Mouse (Mus musculus) neural tube, embryonic 11.5 days (tissue): ENCODE data around the gene Gm16503. TPM values are rescaled to one million over a fixed set of nuclear protein-coding genes. Genes with fewer than 3 reads are reported as not detected.
"Not testable (repeated sequence)": the region's sequence is repeated elsewhere in the genome, so short reads cannot be mapped to it uniquely, and the experiment has no call there.

Source experiments
- ATAC-seq: fragments of 200-750 bp; cut with Nextera tagmentation; 2 replicates; pipeline ENCODE4 v1.8.0; 2017; ENCODE audit warnings: moderate number of reproducible peaks, mild to moderate bottlenecking, moderate TSS enrichment, moderate library complexity; ENCODE audit not compliant: insufficient read depth, low FRiP score, low TSS enrichment
- DNase-seq: peaks from one replicate; pipeline ENCODE4 v3.0.0-alpha.2; 2015; ENCODE audit warnings: low spot score
- H3K27ac ChIP-seq: fragments of 300-500 bp; sonication (generic); 2 replicates; pipeline ENCODE4 v1.5.1; 2014; ENCODE audit warnings: low read depth, mild to moderate bottlenecking, low read length
- H3K27me3 ChIP-seq: fragments of 300-500 bp; sonication (generic); 2 replicates; pipeline ENCODE4 v1.6.1; 2014; ENCODE audit warnings: mild to moderate bottlenecking, low read length, mixed read lengths; ENCODE audit not compliant: control insufficient read depth, insufficient read depth
- H3K36me3 ChIP-seq: fragments of 300-500 bp; sonication (generic); 2 replicates; pipeline ENCODE4 v1.6.1; 2014; ENCODE audit warnings: mild to moderate bottlenecking, low read length, moderate library complexity, mixed read lengths; ENCODE audit not compliant: control insufficient read depth, insufficient read depth
- H3K4me1 ChIP-seq: fragments of 300-500 bp; sonication (generic); 2 replicates; pipeline ENCODE4 v1.6.1; 2014; ENCODE audit warnings: low read length, mixed read lengths; ENCODE audit not compliant: control insufficient read depth, insufficient read depth
- H3K4me2 ChIP-seq: fragments of 300-500 bp; sonication (generic); 2 replicates; pipeline ENCODE4 v1.6.1; 2014; ENCODE audit warnings: low read depth, mild to moderate bottlenecking, moderate library complexity
- H3K4me3 ChIP-seq: fragments of 300-500 bp; sonication (generic); 2 replicates; pipeline ENCODE4 v1.5.1; 2014; ENCODE audit warnings: low read depth, low read length
- H3K9ac ChIP-seq: fragments of 300-500 bp; sonication (generic); 2 replicates; pipeline ENCODE4 v1.6.1; 2014; ENCODE audit warnings: mild to moderate bottlenecking, low read length
- H3K9me3 ChIP-seq: fragments of 300-500 bp; sonication (generic); 2 replicates; pipeline ENCODE4 v1.6.1; 2016; ENCODE audit warnings: low read length; ENCODE audit not compliant: control insufficient read depth
- WGBS: fragments of 180-500 bp; shearing (Covaris S2); extraction: QIAGEN DNeasy Blood & Tissue Kit; methylation state at CpG from one replicate; pipeline ENCODE4 v1.1.7; 2014; 5-methylcytosine and 5-hydroxymethylcytosine counted together
- polyA plus RNA-seq: library from polyadenylated mRNA; unstranded; fragments of >200 nt; fragmentation: Nextera tagmentation; extraction: Ambion mirVana; gene quantifications from 2 replicates; pipeline ENCODE4 v1.2.1, GENCODE M21; 2014

The Gm16503 gene
- 0.09 and 0.16 TPM in 2 replicates for polyA plus RNA-seq

- H3K4me2 ChIP-seq, H3K9ac ChIP-seq, H3K9me3 ChIP-seq, H3K27ac ChIP-seq, H3K4me3 ChIP-seq, H3K27me3 ChIP-seq, ATAC-seq, H3K36me3 ChIP-seq, DNase-seq, H3K4me1 ChIP-seq: not testable (repeated sequence)
- 88% methylated on average over 3 of the region's 3 CpGs for WGBS
Measured at GRCm38 (mm10) chr4:147539918-147540317, at the start of gene Gm16503. Gene Gm16503, plus strand, starts transcription at chr4:147540218.

GRCm38 (mm10) chr4:147492117-147492516, 47.9 kb upstream of the Gm16503 start, which contains the start of gene Zfp982:
Gene Zfp982, plus strand, starts transcription at chr4:147492417.
- not testable (repeated sequence) for ATAC-seq, H3K4me2 ChIP-seq, H3K36me3 ChIP-seq, H3K9ac ChIP-seq, H3K4me3 ChIP-seq, H3K27ac ChIP-seq, DNase-seq, H3K4me1 ChIP-seq, H3K27me3 ChIP-seq
- H3K9me3 ChIP-seq = peaks cover 12% of the 10 kb centered on the region
- 90% methylated on average over 7 of the region's 7 CpGs for WGBS

- H3K9ac ChIP-seq, H3K4me2 ChIP-seq, H3K4me3 ChIP-seq, DNase-seq, H3K27me3 ChIP-seq, H3K36me3 ChIP-seq, H3K4me1 ChIP-seq, H3K9me3 ChIP-seq, H3K27ac ChIP-seq: not testable (repeated sequence)
- ATAC-seq = peak; percentile 69
- 91% methylated on average over 5 of the region's 5 CpGs for WGBS
Measured at GRCm38 (mm10) chr4:147498772-147499613, 41.0 kb upstream of the Gm16503 start.

- no peaks in the 10 kb centered on the region for H3K27me3 ChIP-seq
- no peak for DNase-seq
- ATAC-seq = peak; percentile 33; the same call in 1 of the 2 replicates
- no peak overlapping the region for H3K4me2 ChIP-seq
- no peak overlapping the region for H3K9ac ChIP-seq
- H3K9me3 ChIP-seq = 0 out of 2 replicates have a peak, but pooled peaks cover 3% of the 10 kb centered on the region
- no peak overlapping the region for H3K27ac ChIP-seq
- no peak overlapping the region for H3K4me3 ChIP-seq
- no peaks in the 10 kb centered on the region for H3K4me1 ChIP-seq
- WGBS = 88% methylated on average over 2 of the region's 2 CpGs
- H3K36me3 ChIP-seq = no peaks in the 10 kb centered on the region
Measured at GRCm38 (mm10) chr4:147509174-147509573, 30.8 kb upstream of the Gm16503 start.

GRCm38 (mm10) chr4:147518981-147519380, 21.0 kb upstream of the Gm16503 start:
- 70% methylated on average over 2 of the region's 2 CpGs for WGBS
- H3K4me3 ChIP-seq = no peak overlapping the region
- ATAC-seq (0 out of 2 replicates have a peak, but pooled peaks have one; percentile 8), DNase-seq (no peak)
- H3K36me3 ChIP-seq = no peaks in the 10 kb centered on the region
- no peak overlapping the region for H3K27ac ChIP-seq
- H3K9me3 ChIP-seq = peaks cover 34% of the 10 kb centered on the region
- no peak overlapping the region for H3K4me2 ChIP-seq
- no peaks in the 10 kb centered on the region for H3K4me1 ChIP-seq
- H3K27me3 ChIP-seq = no peaks in the 10 kb centered on the region
- no peak overlapping the region for H3K9ac ChIP-seq

GRCm38 (mm10) chr4:147520100-147520499, 19.9 kb upstream of the Gm16503 start:
- Histone ChIP-seq H3K27me3 (no peaks in the 10 kb centered on the region), H3K4me1 (no peaks in the 10 kb centered on the region), H3K4me3 (no peak overlapping the region), H3K27ac (no peak overlapping the region), H3K36me3 (no peaks in the 10 kb centered on the region), H3K4me2 (no peak overlapping the region), H3K9me3 (peaks cover 38% of the 10 kb centered on the region), H3K9ac (no peak overlapping the region)
- no peak for DNase-seq
- no peak for ATAC-seq

- ATAC-seq (no peak), DNase-seq (no peak)
- WGBS = 81% methylated on average over 1 of the region's 1 CpGs
- no peak overlapping the region for H3K27ac ChIP-seq
- no peak overlapping the region for H3K4me3 ChIP-seq
- peaks cover 28% of the 10 kb centered on the region for H3K9me3 ChIP-seq
- no peaks in the 10 kb centered on the region for H3K4me1 ChIP-seq
- no peaks in the 10 kb centered on the region for H3K36me3 ChIP-seq
- no peaks in the 10 kb centered on the region for H3K27me3 ChIP-seq
- no peak overlapping the region for H3K9ac ChIP-seq
- no peak overlapping the region for H3K4me2 ChIP-seq
Measured at GRCm38 (mm10) chr4:147525125-147525524, 14.9 kb upstream of the Gm16503 start.

- ATAC-seq = no peak
- DNase-seq = no peak
- H3K36me3 ChIP-seq = no peaks in the 10 kb centered on the region
- no peak overlapping the region for H3K9ac ChIP-seq
- no peak overlapping the region for H3K4me3 ChIP-seq
- no peak overlapping the region for H3K27ac ChIP-seq
- no peak overlapping the region for H3K4me2 ChIP-seq
- WGBS = 88% methylated on average over 1 of the region's 1 CpGs
- H3K4me1 ChIP-seq = no peaks in the 10 kb centered on the region
- no peaks in the 10 kb centered on the region for H3K27me3 ChIP-seq
- peaks cover 11% of the 10 kb centered on the region for H3K9me3 ChIP-seq
Measured at GRCm38 (mm10) chr4:147530366-147530765, 9.7 kb upstream of the Gm16503 start.

GRCm38 (mm10) chr4:147535916-147536315, 4.1 kb upstream of the Gm16503 start:
- not testable (repeated sequence) for H3K36me3 ChIP-seq, DNase-seq, ATAC-seq

More at GRCm38 (mm10) chr4:147535916-147536315, 4.1 kb upstream of the Gm16503 start:
- not testable (repeated sequence) for H3K27ac ChIP-seq, H3K27me3 ChIP-seq, H3K9ac ChIP-seq, H3K4me1 ChIP-seq, H3K4me2 ChIP-seq, H3K9me3 ChIP-seq, H3K4me3 ChIP-seq
